Mouse (Mus musculus): ENCODE results near the gene Prickle1. TPM values are rescaled to one million over a fixed set of nuclear protein-coding genes. Genes with fewer than 3 reads are reported as not detected.

Prickle1 gene
- polyA plus RNA-seq, 1 experiment = 7.4 TPM

GRCm38 (mm10) chr15:93592596-93592995, 3.1 kb downstream of the Prickle1 start:
- H3K27me3 ChIP-seq (ENCODE audit: control insufficient read depth, insufficient read depth, insufficient read length) = no peaks in the 10 kb centered on the region
- H3ac ChIP-seq (ENCODE audit: control insufficient read depth, insufficient read length, low read depth) = no peak overlapping the region
- TF ChIP-seq MYOD1 (IDR thresholded peaks at IDR 0.05; ENCODE audit: control insufficient read depth, insufficient read length, low read depth) = no peak
- no peak for TF ChIP-seq CTCF (IDR thresholded peaks at IDR 0.05; ENCODE audit: control insufficient read depth, insufficient read depth, insufficient read length)
- no peak for TF ChIP-seq MYOG (IDR thresholded peaks at IDR 0.05; ENCODE audit: control insufficient read depth, extremely low read depth, insufficient read length)
- TF ChIP-seq CEBPB (IDR thresholded peaks at IDR 0.05; ENCODE audit: low read depth) = no peak
- no peak for TF ChIP-seq MAX (IDR thresholded peaks at IDR 0.05)
- no peak for TF ChIP-seq FOSL1 (IDR thresholded peaks at IDR 0.05; ENCODE audit: insufficient read depth, low read length, poor library complexity, severe bottlenecking)
- TF ChIP-seq USF1 (IDR thresholded peaks at IDR 0.05; ENCODE audit: low read depth) = no peak
- no peak overlapping the region for H3K4me3 ChIP-seq (ENCODE audit: insufficient read depth, poor library complexity, severe bottlenecking)
- H3K36me3 ChIP-seq (ENCODE audit: control insufficient read depth, insufficient read depth) = no peaks in the 10 kb centered on the region
- no peaks in the 10 kb centered on the region for H3K79me3 ChIP-seq (ENCODE audit: low read depth)
- H3K79me2 ChIP-seq (ENCODE audit: control insufficient read depth, insufficient read depth) = no peaks in the 10 kb centered on the region

- Histone ChIP-seq H3K79me3 (ENCODE audit: low read depth) (no peaks in the 10 kb centered on the region), H3K4me3 (ENCODE audit: insufficient read depth, poor library complexity, severe bottlenecking) (no peak overlapping the region), H3K27me3 (ENCODE audit: control insufficient read depth, insufficient read depth, insufficient read length) (no peaks in the 10 kb centered on the region), H3K36me3 (ENCODE audit: control insufficient read depth, insufficient read depth) (no peaks in the 10 kb centered on the region), H3K79me2 (ENCODE audit: control insufficient read depth, insufficient read depth) (no peaks in the 10 kb centered on the region), H3ac (ENCODE audit: control insufficient read depth, insufficient read length, low read depth) (no peak overlapping the region)
- TF ChIP-seq CTCF (IDR thresholded peaks at IDR 0.05; ENCODE audit: control insufficient read depth, insufficient read depth, insufficient read length) (no peak), MYOD1 (IDR thresholded peaks at IDR 0.05; ENCODE audit: control insufficient read depth, insufficient read length, low read depth) (no peak), FOSL1 (IDR thresholded peaks at IDR 0.05; ENCODE audit: insufficient read depth, low read length, poor library complexity, severe bottlenecking) (no peak), MAX (IDR thresholded peaks at IDR 0.05) (no peak), USF1 (IDR thresholded peaks at IDR 0.05; ENCODE audit: low read depth) (no peak), MYOG (IDR thresholded peaks at IDR 0.05; ENCODE audit: control insufficient read depth, extremely low read depth, insufficient read length) (no peak), CEBPB (IDR thresholded peaks at IDR 0.05; ENCODE audit: low read depth) (no peak)
Measured at GRCm38 (mm10) chr15:93591831-93592321, 3.8 kb downstream of the Prickle1 start.

- no peak overlapping the region for H3ac ChIP-seq (ENCODE audit: control insufficient read depth, insufficient read length, low read depth)
- H3K79me3 ChIP-seq (ENCODE audit: low read depth) = no peaks in the 10 kb centered on the region
- H3K4me3 ChIP-seq (ENCODE audit: insufficient read depth, poor library complexity, severe bottlenecking) = no peak overlapping the region
- H3K36me3 ChIP-seq (ENCODE audit: control insufficient read depth, insufficient read depth) = no peaks in the 10 kb centered on the region
- H3K27me3 ChIP-seq (ENCODE audit: control insufficient read depth, insufficient read depth, insufficient read length) = no peaks in the 10 kb centered on the region
- TF ChIP-seq FOSL1 (IDR thresholded peaks at IDR 0.05; ENCODE audit: insufficient read depth, low read length, poor library complexity, severe bottlenecking) (no peak), MAX (IDR thresholded peaks at IDR 0.05) (no peak), CTCF (IDR thresholded peaks at IDR 0.05; ENCODE audit: control insufficient read depth, insufficient read depth, insufficient read length) (no peak), MYOG (IDR thresholded peaks at IDR 0.05; ENCODE audit: control insufficient read depth, extremely low read depth, insufficient read length) (no peak), MYOD1 (IDR thresholded peaks at IDR 0.05; ENCODE audit: control insufficient read depth, insufficient read length, low read depth) (no peak), USF1 (IDR thresholded peaks at IDR 0.05; ENCODE audit: low read depth) (no peak), CEBPB (IDR thresholded peaks at IDR 0.05; ENCODE audit: low read depth) (no peak)
- no peaks in the 10 kb centered on the region for H3K79me2 ChIP-seq (ENCODE audit: control insufficient read depth, insufficient read depth)
Measured at GRCm38 (mm10) chr15:93591371-93591770, 4.3 kb downstream of the Prickle1 start.

- Histone ChIP-seq H3ac (ENCODE audit: control insufficient read depth, insufficient read length, low read depth) (no peak overlapping the region), H3K36me3 (ENCODE audit: control insufficient read depth, insufficient read depth) (no peaks in the 10 kb centered on the region), H3K79me3 (ENCODE audit: low read depth) (no peaks in the 10 kb centered on the region), H3K4me3 (ENCODE audit: insufficient read depth, poor library complexity, severe bottlenecking) (no peak overlapping the region), H3K27me3 (ENCODE audit: control insufficient read depth, insufficient read depth, insufficient read length) (no peaks in the 10 kb centered on the region), H3K79me2 (ENCODE audit: control insufficient read depth, insufficient read depth) (no peaks in the 10 kb centered on the region)
- TF ChIP-seq MYOD1 (IDR thresholded peaks at IDR 0.05; ENCODE audit: control insufficient read depth, insufficient read length, low read depth) (no peak), CEBPB (IDR thresholded peaks at IDR 0.05; ENCODE audit: low read depth) (no peak), USF1 (IDR thresholded peaks at IDR 0.05; ENCODE audit: low read depth) (no peak)
Measured at GRCm38 (mm10) chr15:93588401-93588800, 7.3 kb downstream of the Prickle1 start.

- H3ac ChIP-seq (ENCODE audit: control insufficient read depth, insufficient read length, low read depth) = no peak overlapping the region
- no peaks in the 10 kb centered on the region for H3K27me3 ChIP-seq (ENCODE audit: control insufficient read depth, insufficient read depth, insufficient read length)
- no peaks in the 10 kb centered on the region for H3K36me3 ChIP-seq (ENCODE audit: control insufficient read depth, insufficient read depth)
- H3K79me3 ChIP-seq (ENCODE audit: low read depth) = no peaks in the 10 kb centered on the region
- no peaks in the 10 kb centered on the region for H3K79me2 ChIP-seq (ENCODE audit: control insufficient read depth, insufficient read depth)
- H3K4me3 ChIP-seq (ENCODE audit: insufficient read depth, poor library complexity, severe bottlenecking) = no peak overlapping the region
- no peak for TF ChIP-seq MYOD1 (IDR thresholded peaks at IDR 0.05; ENCODE audit: control insufficient read depth, insufficient read length, low read depth)
- no peak for TF ChIP-seq FOSL1 (IDR thresholded peaks at IDR 0.05; ENCODE audit: insufficient read depth, low read length, poor library complexity, severe bottlenecking)
- TF ChIP-seq CEBPB (IDR thresholded peaks at IDR 0.05; ENCODE audit: low read depth) = no peak
- no peak for TF ChIP-seq MYOG (IDR thresholded peaks at IDR 0.05; ENCODE audit: control insufficient read depth, extremely low read depth, insufficient read length)
- no peak for TF ChIP-seq USF1 (IDR thresholded peaks at IDR 0.05; ENCODE audit: low read depth)
- TF ChIP-seq MAX (IDR thresholded peaks at IDR 0.05) = no peak
- TF ChIP-seq CTCF (IDR thresholded peaks at IDR 0.05; ENCODE audit: control insufficient read depth, insufficient read depth, insufficient read length) = no peak
Measured at GRCm38 (mm10) chr15:93587660-93588059, 8.0 kb downstream of the Prickle1 start.

GRCm38 (mm10) chr15:93583051-93583450, 12.6 kb downstream of the Prickle1 start:
- no peak overlapping the region for H3ac ChIP-seq (ENCODE audit: control insufficient read depth, insufficient read length, low read depth)
- H3K79me2 ChIP-seq (ENCODE audit: control insufficient read depth, insufficient read depth) = no peaks in the 10 kb centered on the region
- H3K4me3 ChIP-seq (ENCODE audit: insufficient read depth, poor library complexity, severe bottlenecking) = no peak overlapping the region
- H3K36me3 ChIP-seq (ENCODE audit: control insufficient read depth, insufficient read depth) = no peaks in the 10 kb centered on the region
- H3K27me3 ChIP-seq (ENCODE audit: control insufficient read depth, insufficient read depth, insufficient read length) = no peaks in the 10 kb centered on the region
- no peaks in the 10 kb centered on the region for H3K79me3 ChIP-seq (ENCODE audit: low read depth)
- TF ChIP-seq CEBPB (IDR thresholded peaks at IDR 0.05; ENCODE audit: low read depth) = no peak
- TF ChIP-seq MYOD1 (IDR thresholded peaks at IDR 0.05; ENCODE audit: control insufficient read depth, insufficient read length, low read depth) = no peak
- TF ChIP-seq FOSL1 (IDR thresholded peaks at IDR 0.05; ENCODE audit: insufficient read depth, low read length, poor library complexity, severe bottlenecking) = no peak
- no peak for TF ChIP-seq MYOG (IDR thresholded peaks at IDR 0.05; ENCODE audit: control insufficient read depth, extremely low read depth, insufficient read length)
- TF ChIP-seq CTCF (IDR thresholded peaks at IDR 0.05; ENCODE audit: control insufficient read depth, insufficient read depth, insufficient read length) = no peak
- no peak for TF ChIP-seq USF1 (IDR thresholded peaks at IDR 0.05; ENCODE audit: low read depth)
- TF ChIP-seq MAX (IDR thresholded peaks at IDR 0.05) = no peak
